Mouse (Mus musculus): ENCODE measurements around the gene Aif1.

GRCm38 (mm10) chr17:35175382-35175781, 486 bp downstream of the Aif1 start:
- TF ChIP-seq CTCF (IDR thresholded peaks at IDR 0.05; ENCODE audit: low read depth) (no peak), EP300 (IDR thresholded peaks at IDR 0.05; ENCODE audit: low read depth) (no peak)
